Mouse (Mus musculus): ENCODE results near the gene 4930415O20Rik.

The 4930415O20Rik gene

DNA sequence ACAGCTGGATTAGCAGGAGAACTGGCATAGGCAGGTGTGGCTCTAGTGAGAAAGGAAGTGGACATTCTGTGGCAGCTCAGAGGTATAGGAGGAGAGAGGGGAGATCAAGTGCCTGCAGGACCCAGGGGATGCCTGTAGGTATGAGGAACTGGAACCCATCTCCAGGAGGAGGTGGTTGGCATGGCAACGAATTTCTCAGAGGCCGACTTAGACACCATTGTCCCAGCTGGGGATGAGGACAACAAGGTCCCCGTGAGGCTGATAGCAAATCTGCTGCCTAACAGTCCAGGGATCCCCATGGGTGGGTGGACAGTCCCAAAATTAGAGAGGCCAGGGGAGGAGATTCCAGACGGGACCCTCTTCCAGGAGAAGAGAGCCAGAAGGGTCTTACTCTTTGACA lies 62.1 kb downstream of the 4930415O20Rik start:
- no peak for DNase-seq

DNA sequence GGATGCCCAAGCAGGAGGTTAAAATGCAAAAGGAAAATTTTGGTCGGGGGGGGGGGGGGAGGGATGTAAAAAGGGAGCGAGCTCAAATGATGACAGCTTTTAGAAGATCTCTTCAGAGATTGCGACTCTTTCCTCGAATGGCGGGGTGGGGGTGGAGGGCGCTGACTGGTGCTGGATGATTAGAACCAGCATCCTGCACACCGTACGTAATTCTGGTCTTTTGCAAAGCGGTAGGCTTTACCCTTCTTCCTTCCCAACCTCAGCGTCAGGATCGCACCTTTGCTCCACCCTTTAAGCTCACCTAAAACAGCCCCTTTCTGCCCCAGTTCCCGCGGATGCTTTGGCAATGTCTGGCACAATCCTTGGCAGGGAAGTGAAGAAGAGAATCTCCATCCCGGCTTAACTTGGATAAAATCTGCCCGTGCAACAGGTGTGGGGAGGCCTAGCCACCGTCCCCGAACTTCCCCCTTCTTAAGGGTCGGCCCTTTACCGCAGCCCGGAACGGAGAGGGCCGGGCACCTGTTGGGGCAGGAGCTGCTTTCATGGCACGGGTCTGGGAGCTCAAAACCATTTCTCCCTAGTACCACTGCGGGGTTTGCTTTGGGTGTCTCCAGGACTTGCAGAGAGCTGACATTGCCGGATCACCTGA lies 63.1 kb downstream of the 4930415O20Rik start:
- DNase-seq = no peak

DNA sequence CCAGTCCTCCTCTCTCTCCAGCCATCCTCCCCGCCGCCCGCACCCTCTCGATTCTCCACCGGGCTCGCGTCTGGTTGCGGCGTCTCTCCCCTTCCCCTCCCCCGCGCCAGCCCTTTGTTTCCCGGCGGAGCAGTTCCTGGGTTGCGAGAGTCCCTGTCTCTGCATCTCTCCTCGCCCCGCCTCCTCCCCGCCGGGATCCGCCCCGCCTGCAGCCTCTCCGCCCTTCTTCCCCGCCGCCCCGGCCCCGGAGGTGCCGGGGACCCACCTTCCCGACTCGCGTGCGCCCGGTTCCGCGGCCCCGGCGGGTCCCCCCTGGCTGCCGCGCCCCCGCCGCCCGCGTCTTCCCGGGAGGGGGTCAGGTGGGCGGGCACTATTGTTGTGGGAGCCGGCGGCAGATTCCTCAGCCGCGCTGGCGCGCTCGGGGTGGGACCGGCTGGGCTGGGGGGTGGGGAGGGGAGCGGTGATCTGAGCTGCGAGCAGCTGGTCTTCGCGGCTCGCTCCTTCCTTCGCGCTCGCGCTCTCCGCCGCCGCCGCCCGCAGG lies 63.8 kb downstream of the 4930415O20Rik start:
- peak; percentile 90 for DNase-seq

DNA sequence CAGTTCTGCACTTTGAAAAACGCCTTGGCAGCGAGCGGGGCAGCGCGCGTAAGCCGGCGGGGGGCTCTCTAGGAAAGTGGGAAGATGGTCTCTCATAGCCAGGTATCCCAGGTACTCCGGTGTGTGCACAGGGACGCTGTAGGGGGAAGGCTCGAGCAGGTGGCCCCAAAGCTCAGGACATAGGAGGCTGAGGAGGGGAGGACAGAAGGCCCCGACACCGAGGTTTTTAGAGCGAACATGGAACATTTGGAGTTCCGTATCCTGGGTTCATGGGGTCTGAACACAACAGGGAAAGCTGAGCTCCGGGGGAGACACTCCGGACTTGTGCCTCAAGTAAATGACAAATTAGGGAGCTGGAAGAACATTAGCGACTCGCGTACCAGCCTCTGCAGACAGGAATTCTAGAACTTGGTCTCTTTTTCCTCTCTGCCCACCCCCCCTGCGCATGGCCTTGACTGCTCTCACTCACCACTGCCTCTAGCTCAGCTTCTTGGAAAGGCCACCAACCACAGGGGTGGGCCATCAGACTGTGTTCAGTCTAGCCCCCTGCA lies 64.6 kb downstream of the 4930415O20Rik start:
- no peak for DNase-seq

DNA sequence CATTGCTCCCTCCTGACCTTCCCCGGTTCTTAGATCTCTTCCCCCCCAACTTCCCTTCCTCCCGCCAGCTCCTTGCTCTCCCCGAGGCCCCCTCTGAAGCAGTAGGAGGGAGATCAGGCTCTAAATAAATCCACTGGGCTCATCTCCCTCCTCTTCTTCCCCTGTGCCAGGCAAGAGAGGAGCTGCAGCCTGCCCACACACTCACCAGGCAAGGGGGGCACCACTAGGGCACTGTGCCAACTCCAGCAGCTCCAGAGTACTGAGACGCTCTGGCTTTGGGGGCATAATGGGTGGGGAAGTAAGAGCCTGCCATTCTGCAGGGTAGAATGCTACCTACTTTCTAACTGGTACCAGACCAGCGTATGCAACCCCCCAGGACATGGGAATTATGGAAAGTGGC lies 65.7 kb downstream of the 4930415O20Rik start:
- DNase-seq = no peak

DNA sequence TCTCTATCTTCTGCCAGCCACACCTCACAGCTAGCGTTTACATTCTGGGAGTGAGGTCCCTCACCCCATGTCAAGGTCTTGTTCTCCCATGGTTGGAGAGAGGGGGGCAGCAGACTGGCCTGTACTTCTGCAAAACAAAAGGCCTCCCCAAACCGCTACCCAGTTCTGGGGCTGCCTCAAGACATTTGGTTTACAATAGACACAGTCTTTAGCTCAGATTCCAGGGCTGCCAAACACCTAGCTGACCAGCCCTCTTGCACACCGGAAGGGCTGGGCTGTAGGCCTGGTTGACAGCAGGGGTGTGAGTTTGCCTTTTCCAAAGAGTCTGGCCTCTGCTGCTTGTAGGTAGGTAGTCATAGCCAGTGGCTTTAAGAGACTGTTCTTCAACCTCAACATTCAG lies 66.4 kb downstream of the 4930415O20Rik start:
- no peak for DNase-seq

All from kidney, postnatal 10 days (tissue).